Mouse (Mus musculus): ENCODE measurements around the gene Scd3. TPM values are rescaled to one million over a fixed set of nuclear protein-coding genes. Genes with fewer than 3 reads are reported as not detected.

Gene Scd3
- polyA plus RNA-seq, 1 experiment from 2014 or later = 0.29 TPM

Other genes starting within 250 kb of the Scd3 start
- 0.23 and 0.39 TPM in 2 replicates for gene Cpn1, start 216.7 kb upstream of the Scd3 start, polyA plus RNA-seq (2015; fragmentation: Nextera tagmentation; extraction: Ambion mirVana)
- 0.07 TPM in 1 of 2 replicates, not detected in the other for gene Cyp2c23, start 174.1 kb upstream of the Scd3 start, polyA plus RNA-seq (2015; fragmentation: Nextera tagmentation; extraction: Ambion mirVana)
- gene Erlin1, start 133.5 kb upstream of the Scd3 start, polyA plus RNA-seq (2015; fragmentation: Nextera tagmentation; extraction: Ambion mirVana) = 14.0 and 15.0 TPM in 2 replicates
- 35.4 and 42.2 TPM in 2 replicates for gene Chuk, start 95.8 kb upstream of the Scd3 start, polyA plus RNA-seq (2015; fragmentation: Nextera tagmentation; extraction: Ambion mirVana)
- gene Cwf19l1, start 67.4 kb upstream of the Scd3 start, polyA plus RNA-seq (2015; fragmentation: Nextera tagmentation; extraction: Ambion mirVana) = 37.6 and 38.8 TPM in 2 replicates
- 121 and 128 TPM in 2 replicates for gene Bloc1s2, start 56.8 kb upstream of the Scd3 start, polyA plus RNA-seq (2015; fragmentation: Nextera tagmentation; extraction: Ambion mirVana)
- 0.10 and 0.16 TPM in 2 replicates for gene Pkd2l1, start 10.8 kb upstream of the Scd3 start, polyA plus RNA-seq (2015; fragmentation: Nextera tagmentation; extraction: Ambion mirVana)
- 68.8 and 69.7 TPM in 2 replicates for gene Scd2, start 90.4 kb downstream of the Scd3 start, polyA plus RNA-seq (2015; fragmentation: Nextera tagmentation; extraction: Ambion mirVana)
- 0.18 TPM in 2 replicates for gene Scd4, start 129.8 kb downstream of the Scd3 start, polyA plus RNA-seq (2015; fragmentation: Nextera tagmentation; extraction: Ambion mirVana)
- gene Scd1, start 204.6 kb downstream of the Scd3 start, polyA plus RNA-seq (2015; fragmentation: Nextera tagmentation; extraction: Ambion mirVana) = 1.0 and 1.5 TPM in 2 replicates